Mouse (Mus musculus) left cerebral cortex, adult 18-20 months (tissue): ENCODE measurements around the gene Mdfi. TPM values are rescaled to one million over a fixed set of nuclear protein-coding genes. Genes with fewer than 3 reads are reported as not detected.

Experiments
- DNase-seq, 2 experiments: peaks; one replicate each; pipeline ENCODE4 v3.0.0; 2021 to 2022; ENCODE audit warnings: low spot score in 2 of 2, mixed read lengths in 1 of 2
- total RNA-seq, 2 experiments: library from RNA; stranded (reverse); gene quantifications; 2 replicates each; pipeline ENCODE4 v1.2.3; 2021

The Mdfi gene
- total RNA-seq, 2 experiments from 2014 or later = 0.88 TPM; not detected in 1

GRCm38 (mm10) chr17:47847985-47848384 is 13.5 kb upstream of the Mdfi start:
- no peak for DNase-seq

DNA sequence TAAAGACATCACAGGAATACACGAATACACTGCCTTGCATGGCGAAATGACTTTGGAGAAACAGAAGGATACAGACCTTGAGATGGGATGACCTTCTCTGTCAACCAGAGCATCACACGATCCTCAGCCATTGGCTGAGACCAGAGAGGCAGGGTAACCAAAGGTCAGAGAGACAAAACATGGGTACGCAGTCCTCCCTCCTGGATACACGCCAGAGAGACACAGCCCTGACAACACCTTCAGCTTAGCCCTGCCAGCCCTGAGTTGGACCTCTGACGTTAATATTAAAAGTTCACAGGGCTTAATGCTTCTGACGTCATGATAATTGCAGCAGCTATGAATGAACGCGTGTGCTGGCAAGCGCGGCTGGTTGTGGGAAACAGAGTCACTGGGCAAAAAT is 11.1 kb upstream of the Mdfi start:
- no peak for DNase-seq

GRCm38 (mm10) chr17:47843465-47843864 is 9.0 kb upstream of the Mdfi start:
- no peak for DNase-seq

DNA sequence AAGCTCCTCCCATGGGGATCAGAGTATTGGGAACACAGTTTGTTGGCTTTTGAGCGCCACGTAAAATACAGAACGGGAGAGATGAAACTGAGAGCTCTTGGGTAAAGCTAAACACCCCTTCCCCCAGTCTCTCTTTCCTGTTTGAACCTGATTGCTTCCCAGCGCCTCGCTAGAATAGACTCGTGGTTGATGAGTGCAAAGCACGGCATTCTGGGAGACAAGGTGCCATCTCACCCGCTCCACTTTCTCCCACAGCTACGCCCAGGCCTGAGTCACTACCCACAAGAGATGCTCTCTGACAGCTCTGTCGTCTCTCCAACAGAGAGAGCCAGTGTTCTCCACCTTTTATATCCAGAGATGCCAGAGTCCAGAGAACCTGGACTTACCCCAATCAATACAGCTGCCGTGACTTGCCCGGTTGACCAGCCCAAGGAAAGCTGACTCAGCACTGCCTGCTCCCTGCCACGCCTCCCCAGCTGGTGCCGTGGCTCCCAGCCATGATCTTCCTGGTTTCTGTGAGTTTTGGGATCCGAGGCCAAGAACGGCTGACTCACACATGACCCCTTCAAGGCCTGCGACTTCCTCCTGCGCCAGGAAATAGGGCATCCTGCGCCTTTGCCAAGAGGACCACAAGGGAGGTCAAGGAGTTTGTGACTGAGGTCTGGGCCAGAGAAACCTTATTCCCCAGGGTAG is 7.6 kb upstream of the Mdfi start:
- no peak for DNase-seq

DNA sequence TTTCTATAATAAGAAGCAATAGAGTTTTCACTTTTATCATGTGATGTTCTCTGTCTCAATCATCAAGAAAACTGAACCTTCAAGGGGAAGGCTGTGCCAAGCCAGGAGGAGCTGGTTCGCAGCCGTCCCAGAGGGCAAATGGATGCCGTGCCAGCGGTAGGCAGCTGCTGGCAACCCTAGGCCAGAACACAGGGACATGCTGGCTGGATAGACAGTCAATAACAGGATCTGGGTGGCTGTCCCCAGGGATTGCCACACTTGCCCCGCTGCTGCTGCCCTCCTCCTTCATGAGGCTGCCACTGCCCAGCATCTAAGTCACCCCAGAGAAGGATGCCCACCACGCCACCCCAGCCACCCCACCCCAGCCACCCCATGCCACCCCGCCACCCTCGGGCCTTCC is 7.0 kb upstream of the Mdfi start:
- no peak for DNase-seq

- no peak for DNase-seq
Measured at GRCm38 (mm10) chr17:47837808-47838207, 3.3 kb upstream of the Mdfi start.

- no peak for DNase-seq
Measured at GRCm38 (mm10) chr17:47833628-47834481, 636 bp downstream of the Mdfi start.

DNA sequence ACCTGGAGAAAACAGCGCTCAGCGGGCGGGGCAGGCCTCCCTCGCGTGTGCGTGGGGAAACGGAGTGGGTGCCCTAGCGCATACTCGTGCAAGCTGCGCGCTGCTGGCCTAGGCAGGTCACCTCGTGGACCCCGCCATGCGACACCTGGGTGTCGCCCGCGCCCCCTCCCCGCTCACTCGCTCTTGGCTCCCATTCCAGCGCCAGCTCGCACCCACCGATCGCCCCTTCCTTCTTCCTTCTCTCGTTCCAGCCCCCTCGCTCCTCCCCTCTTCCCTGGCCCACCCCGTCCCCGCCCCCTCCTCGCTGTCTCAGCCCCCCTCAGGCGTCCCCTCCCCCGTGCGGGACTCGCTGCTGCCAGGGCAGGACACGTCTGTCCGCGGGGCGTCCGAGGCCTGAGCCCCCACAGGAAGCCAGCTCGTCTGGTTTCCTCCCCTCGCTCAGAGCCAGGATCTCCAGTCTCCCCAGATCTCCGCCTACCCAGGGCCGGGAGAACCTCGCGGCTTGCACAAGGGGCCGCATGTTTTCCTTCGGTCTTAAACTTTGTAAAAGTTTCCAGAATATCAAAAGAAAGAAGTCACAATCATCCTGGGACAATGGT is 1.4 kb downstream of the Mdfi start:
- DNase-seq = no peak

GRCm38 (mm10) chr17:47832501-47833028 is 1.9 kb downstream of the Mdfi start:
- DNase-seq = no peak

DNA sequence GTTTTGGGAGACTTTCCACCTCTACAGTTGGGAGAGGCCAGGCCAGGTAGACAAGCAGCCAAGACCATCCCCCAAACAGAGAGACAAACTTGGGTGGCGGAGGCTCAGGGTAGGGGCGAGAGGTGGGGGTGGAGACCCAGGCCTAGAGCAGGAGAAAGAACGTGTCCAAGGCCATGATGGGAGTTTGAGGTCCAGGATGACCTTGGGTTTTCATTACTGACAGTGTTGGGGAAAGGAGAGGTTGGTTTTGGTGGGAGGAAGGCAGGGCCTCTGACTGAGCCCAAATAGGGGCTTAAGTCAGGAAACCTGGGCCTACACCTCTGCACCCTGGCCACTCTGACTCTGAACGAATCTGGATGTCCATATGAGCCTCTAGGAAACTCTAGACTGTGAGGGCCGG is 2.7 kb downstream of the Mdfi start:
- DNase-seq = no peak

GRCm38 (mm10) chr17:47831161-47831560 is 3.3 kb downstream of the Mdfi start:
- no peak for DNase-seq

- DNase-seq = no peak
Measured at GRCm38 (mm10) chr17:47821339-47821738, 13.2 kb downstream of the Mdfi start.

DNA sequence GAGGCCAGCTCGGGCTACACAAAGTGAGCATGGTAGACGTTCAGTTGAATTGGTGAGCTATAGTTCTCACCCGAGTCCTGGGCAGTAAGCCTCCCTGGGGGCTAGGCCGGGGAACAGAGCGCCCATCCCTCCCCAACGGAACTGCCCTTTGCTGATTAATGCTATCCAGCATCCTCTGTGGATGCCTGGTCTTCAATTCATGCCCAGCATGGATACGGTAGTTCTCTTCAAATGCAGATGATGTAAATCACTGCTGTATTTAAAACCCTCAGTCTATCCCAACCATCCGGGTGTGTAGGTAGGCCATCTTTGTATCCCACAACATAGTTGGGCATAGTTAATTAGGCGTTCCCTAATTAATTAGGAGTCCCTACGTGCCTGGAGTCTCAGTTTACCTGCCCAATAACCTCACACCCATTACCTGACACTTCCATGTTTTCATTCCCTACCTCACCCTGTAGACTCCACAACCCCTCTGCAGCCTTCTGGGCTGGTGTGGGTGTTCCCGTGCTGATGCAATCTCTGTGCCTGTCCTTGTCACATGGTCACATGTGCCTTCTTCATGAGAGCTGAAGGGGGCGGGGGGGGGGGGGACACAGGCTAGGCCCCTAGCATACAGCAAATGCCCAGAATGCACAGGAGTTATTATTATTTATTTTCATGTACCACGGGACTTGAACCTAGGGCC is 16.3 kb downstream of the Mdfi start:
- no peak for DNase-seq

- no peak for DNase-seq
Measured at GRCm38 (mm10) chr17:47815446-47815845, 19.0 kb downstream of the Mdfi start.

DNA sequence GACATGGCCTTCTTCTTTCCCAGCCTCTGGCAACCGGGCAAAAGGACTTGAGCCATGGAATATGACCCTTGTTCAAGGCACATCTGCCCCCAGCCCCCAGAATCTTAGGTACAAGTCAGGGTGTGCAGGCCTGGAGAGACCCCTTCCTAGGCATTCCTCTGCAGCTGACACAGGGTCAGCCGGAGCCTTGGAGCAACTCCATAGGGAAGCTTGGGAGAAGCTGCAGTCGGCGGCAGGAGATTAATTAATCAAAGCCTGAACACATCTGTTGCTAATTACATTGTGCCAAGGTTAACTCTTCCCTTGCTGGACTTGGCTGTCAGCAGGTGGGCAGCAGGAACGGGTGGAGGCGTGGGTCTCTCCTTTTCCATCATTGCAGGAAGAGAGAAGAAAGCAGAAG is 20.0 kb downstream of the Mdfi start:
- DNase-seq = no peak

GRCm38 (mm10) chr17:47813616-47814015 is 20.9 kb downstream of the Mdfi start:
- DNase-seq = no peak

GRCm38 (mm10) chr17:47812200-47812599 is 22.3 kb downstream of the Mdfi start:
- DNase-seq = no peak

DNA sequence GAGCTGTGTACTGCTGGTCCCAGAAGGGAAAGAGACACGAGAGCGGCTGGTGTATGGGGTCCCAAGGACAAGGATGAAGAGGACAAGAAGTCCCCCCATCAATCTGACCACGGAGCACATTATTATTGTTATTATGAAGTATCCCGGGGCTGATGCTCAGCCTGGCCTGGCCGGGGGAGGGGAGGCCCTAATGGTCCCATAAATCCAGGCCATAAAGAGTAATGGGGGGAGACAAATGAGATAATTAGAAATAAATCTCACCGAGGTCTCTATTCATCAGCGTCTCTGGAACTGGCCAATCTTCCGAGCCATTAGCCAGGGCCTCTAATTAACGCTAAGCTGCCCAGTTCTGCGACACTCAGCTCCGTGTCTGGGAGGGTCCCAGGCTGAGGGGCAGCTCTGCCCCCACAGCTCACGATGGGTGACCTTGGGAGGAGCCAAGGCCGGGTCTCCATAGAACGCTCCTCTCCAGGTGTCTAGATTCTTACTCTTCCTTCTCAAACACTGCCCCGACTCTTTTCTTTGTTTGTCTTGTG is 23.2 kb downstream of the Mdfi start:
- DNase-seq = no peak

GRCm38 (mm10) chr17:47806230-47806629 is 28.3 kb downstream of the Mdfi start:
- DNase-seq = peak; percentile 12 to 29

- DNase-seq = no peak
Measured at GRCm38 (mm10) chr17:47805047-47805835, 29.2 kb downstream of the Mdfi start.
